Mouse (Mus musculus) megakaryocyte, embryonic 14.5 days (primary cell): ENCODE data around the gene Rbpms2.

Source experiments
- FLI1 ChIP-seq: IDR thresholded peaks from 2 replicates; pipeline ENCODE4 v1.6.1; 2012; ENCODE audit warnings: low read length, inconsistent platforms, mixed read lengths
- GATA1 ChIP-seq: IDR thresholded peaks from 3 replicates; pipeline ENCODE4 v1.6.1; 2012; ENCODE audit warnings: mixed read lengths, low read length, inconsistent platforms, borderline replicate concordance

DNA sequence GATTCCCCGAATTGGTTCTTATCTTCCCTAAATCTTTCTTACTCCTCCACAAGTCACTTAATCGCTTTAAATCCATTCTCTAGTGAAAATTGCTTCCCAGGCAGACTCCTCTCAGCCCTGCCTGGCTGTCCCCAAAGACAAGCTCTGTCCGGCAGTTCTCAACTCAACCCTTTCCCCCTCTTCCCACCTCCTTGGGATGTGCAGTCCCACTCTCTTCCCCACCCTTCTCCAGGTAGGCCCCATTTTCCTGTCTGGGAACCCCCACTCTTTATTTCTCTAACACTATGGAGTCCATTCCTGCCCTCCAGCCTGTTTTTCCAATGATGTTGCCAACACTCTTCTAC, 47.6 kb downstream of the Rbpms2 start:
- no peak for TF ChIP-seq FLI1
- TF ChIP-seq GATA1, result no peak
